Mouse (Mus musculus) hindbrain, embryonic 16.5 days (tissue): ENCODE measurements at regions not wholly inside any gene's neighbourhood (a gene's known extent, or its start where the extent isn't known, plus 50 kb on each side); places are given as distances from the start of the nearest gene placed in this dataset.

Experiments
- ATAC-seq: fragments of 200-750 bp; cut with Nextera tagmentation; 2 replicates; pipeline ENCODE4 v1.8.0; 2017; ENCODE audit warnings: moderate TSS enrichment, moderate library complexity
- H3K27ac ChIP-seq: fragments of 300-500 bp; sonication (generic); 2 replicates; pipeline ENCODE4 v1.5.1; 2014; ENCODE audit warnings: low read depth, mild to moderate bottlenecking, control low read depth, low read length, moderate library complexity
- H3K27me3 ChIP-seq: fragments of 300-500 bp; sonication (generic); replicated peaks from 2 replicates; pipeline ENCODE4 v1.6.1; 2014; ENCODE audit warnings: low read length; ENCODE audit not compliant: control insufficient read depth, insufficient read depth
- H3K36me3 ChIP-seq: fragments of 300-500 bp; sonication (generic); 2 replicates; pipeline ENCODE4 v1.6.1; 2014; ENCODE audit warnings: mild to moderate bottlenecking, low read length, moderate library complexity, mixed read lengths; ENCODE audit not compliant: control insufficient read depth, insufficient read depth
- H3K4me1 ChIP-seq: fragments of 300-500 bp; sonication (generic); 2 replicates; pipeline ENCODE4 v1.6.1; 2014; ENCODE audit warnings: low read depth, low read length; ENCODE audit not compliant: control insufficient read depth, insufficient read depth
- H3K4me2 ChIP-seq: fragments of 300-500 bp; sonication (generic); 2 replicates; pipeline ENCODE4 v1.6.1; 2014; ENCODE audit warnings: mild to moderate bottlenecking, low read length, control low read depth, moderate library complexity
- H3K4me3 ChIP-seq: fragments of 300-500 bp; sonication (generic); 2 replicates; pipeline ENCODE4 v1.5.1; 2014; ENCODE audit warnings: mild to moderate bottlenecking, low read length, control low read depth, moderate library complexity
- H3K9ac ChIP-seq: fragments of 300-500 bp; sonication (generic); 2 replicates; pipeline ENCODE4 v1.6.1; 2014; ENCODE audit warnings: low read depth, mild to moderate bottlenecking, control low read depth, low read length, moderate library complexity
- H3K9me3 ChIP-seq: fragments of 300-500 bp; sonication (generic); 2 replicates; pipeline ENCODE4 v1.6.1; 2014; ENCODE audit warnings: mild to moderate bottlenecking, low read length, moderate library complexity; ENCODE audit not compliant: control insufficient read depth
- WGBS: fragments of 180-500 bp; shearing (Covaris S2); extraction: QIAGEN DNeasy Blood & Tissue Kit; methylation state at CpG from one replicate; pipeline ENCODE4 v1.1.7; 2014; 5-methylcytosine and 5-hydroxymethylcytosine counted together

- no peak for ATAC-seq
- H3K27ac ChIP-seq = no peak overlapping the region
- no peak overlapping the region for H3K9ac ChIP-seq
- H3K36me3 ChIP-seq = no peaks in the 10 kb centered on the region
- H3K4me2 ChIP-seq = no peak overlapping the region
- H3K4me1 ChIP-seq = no peaks in the 10 kb centered on the region
- no peak overlapping the region for H3K4me3 ChIP-seq
- WGBS = 58% methylated on average over 2 of the region's 2 CpGs
- no peaks in the 10 kb centered on the region for H3K9me3 ChIP-seq
- H3K27me3 ChIP-seq = no peaks in the 10 kb centered on the region
Observed at GRCm38 (mm10) chrX:68546561-68546960, 131.8 kb upstream of the Fmr1 start.

- Histone ChIP-seq H3K4me2 (no peak overlapping the region), H3K4me3 (no peak overlapping the region), H3K27ac (no peak overlapping the region), H3K4me1 (no peaks in the 10 kb centered on the region), H3K36me3 (no peaks in the 10 kb centered on the region), H3K9ac (no peak overlapping the region), H3K27me3 (no peaks in the 10 kb centered on the region), H3K9me3 (no peaks in the 10 kb centered on the region)
- ATAC-seq = no peak
Observed at GRCm38 (mm10) chrX:68554031-68554430, 124.3 kb upstream of the Fmr1 start.

GRCm38 (mm10) chrX:68557717-68558116 lies 120.6 kb upstream of the Fmr1 start:
- WGBS = 81% methylated on average over 2 of the region's 2 CpGs
- Histone ChIP-seq H3K4me2 (no peak overlapping the region), H3K27ac (no peak overlapping the region), H3K36me3 (no peaks in the 10 kb centered on the region), H3K27me3 (no peaks in the 10 kb centered on the region), H3K4me1 (no peaks in the 10 kb centered on the region), H3K9ac (no peak overlapping the region), H3K9me3 (no peaks in the 10 kb centered on the region), H3K4me3 (no peak overlapping the region)
- no peak for ATAC-seq

- no peak overlapping the region for H3K4me3 ChIP-seq
- 0 out of 2 replicates have a peak, but pooled peaks have one; percentile 67 for ATAC-seq
- no peaks in the 10 kb centered on the region for H3K9me3 ChIP-seq
- H3K36me3 ChIP-seq = no peaks in the 10 kb centered on the region
- WGBS = 22% methylated on average over 9 of the region's 9 CpGs
- H3K4me2 ChIP-seq = no peak overlapping the region
- H3K4me1 ChIP-seq = no peaks in the 10 kb centered on the region
- no peak overlapping the region for H3K27ac ChIP-seq
- no peak overlapping the region for H3K9ac ChIP-seq
- H3K27me3 ChIP-seq = no peaks in the 10 kb centered on the region
Observed at GRCm38 (mm10) chrX:68585246-68585645, 93.1 kb upstream of the Fmr1 start.

GRCm38 (mm10) chrX:68622141-68622540 lies 56.2 kb upstream of the Fmr1 start:
- Histone ChIP-seq H3K4me3 (no peak overlapping the region), H3K9ac (no peak overlapping the region), H3K4me2 (no peak overlapping the region), H3K27ac (no peak overlapping the region), H3K4me1 (no peaks in the 10 kb centered on the region), H3K36me3 (no peaks in the 10 kb centered on the region), H3K27me3 (no peaks in the 10 kb centered on the region), H3K9me3 (no peaks in the 10 kb centered on the region)
- 78% methylated on average over 3 of the region's 3 CpGs for WGBS
- no peak for ATAC-seq
